Mouse (Mus musculus) limb, embryonic 13.5 days (tissue): ENCODE results near the gene Pnck. TPM values are rescaled to one million over a fixed set of nuclear protein-coding genes. Genes with fewer than 3 reads are reported as not detected.

Source experiments
- ATAC-seq: fragments of 200-750 bp; cut with Nextera tagmentation; 2 replicates; pipeline ENCODE4 v1.8.0; 2017; ENCODE audit warnings: low read depth, moderate number of reproducible peaks, moderate TSS enrichment; ENCODE audit not compliant: low FRiP score
- H3K27ac ChIP-seq: fragments of 300-500 bp; sonication (generic); 2 replicates; pipeline ENCODE4 v1.5.1; 2015; ENCODE audit warnings: inconsistent platforms, mild to moderate bottlenecking, moderate library complexity
- H3K27me3 ChIP-seq: fragments of 300-500 bp; sonication (generic); 2 replicates; pipeline ENCODE4 v1.6.1; 2015; ENCODE audit warnings: mild to moderate bottlenecking, inconsistent platforms
- H3K36me3 ChIP-seq: fragments of 300-500 bp; sonication (generic); 2 replicates; pipeline ENCODE4 v1.6.1; 2015; ENCODE audit warnings: inconsistent platforms, mild to moderate bottlenecking, moderate library complexity
- H3K4me1 ChIP-seq: fragments of 300-500 bp; sonication (generic); 2 replicates; pipeline ENCODE4 v1.6.1; 2015; ENCODE audit warnings: inconsistent platforms
- H3K4me2 ChIP-seq: fragments of 300-500 bp; sonication (generic); replicated peaks from 2 replicates; pipeline ENCODE4 v1.6.1; 2015; ENCODE audit warnings: inconsistent platforms, mild to moderate bottlenecking, moderate library complexity
- H3K4me3 ChIP-seq: fragments of 300-500 bp; sonication (generic); 2 replicates; pipeline ENCODE4 v1.5.1; 2015; ENCODE audit warnings: moderate library complexity, mild to moderate bottlenecking, inconsistent platforms
- H3K9ac ChIP-seq: fragments of 300-500 bp; sonication (generic); 2 replicates; pipeline ENCODE4 v1.6.1; 2015; ENCODE audit warnings: mild to moderate bottlenecking, inconsistent platforms
- H3K9me3 ChIP-seq: fragments of 300-500 bp; sonication (generic); 2 replicates; pipeline ENCODE4 v1.6.1; 2016; ENCODE audit warnings: inconsistent platforms
- WGBS: fragments of 180-500 bp; shearing (Covaris S2); methylation state at CpG from one replicate; pipeline ENCODE4 v1.1.7; 2015; 5-methylcytosine and 5-hydroxymethylcytosine counted together
- polyA plus RNA-seq: library from polyadenylated mRNA; unstranded; fragments of >200 nt; fragmentation: Nextera tagmentation; extraction: Ambion mirVana; gene quantifications from 2 replicates; pipeline ENCODE4 v1.2.1, GENCODE M21; 2015

Gene Pnck
- polyA plus RNA-seq, 1 experiment from 2014 or later, result 21.7 TPM

- H3K4me3 ChIP-seq, result peak overlapping the region; percentile 40
Observed at GRCm38 (mm10) chrX:73637415-73637814, 22.5 kb downstream of the Pnck start.

GRCm38 (mm10) chrX:73635425-73635824, 24.5 kb downstream of the Pnck start:
- H3K36me3 ChIP-seq, result no peaks in the 10 kb centered on the region
- WGBS, result 17% methylated on average over 17 of the region's 19 CpGs
- H3K4me3 ChIP-seq, result peak overlapping the region; percentile 29
- no peak overlapping the region for H3K27ac ChIP-seq
- no peak for ATAC-seq
- peaks cover 77% of the 10 kb centered on the region for H3K27me3 ChIP-seq
- peaks cover 9% of the 10 kb centered on the region for H3K4me1 ChIP-seq
- H3K4me2 ChIP-seq, result peak overlapping the region; percentile 59
- H3K9ac ChIP-seq, result 0 out of 2 replicates have a peak overlapping the region, but pooled peaks have one; percentile 25
- H3K9me3 ChIP-seq, result no peaks in the 10 kb centered on the region

More at GRCm38 (mm10) chrX:73637415-73637814, 22.5 kb downstream of the Pnck start:
- H3K9me3 ChIP-seq, result no peaks in the 10 kb centered on the region
- peaks cover 9% of the 10 kb centered on the region for H3K4me1 ChIP-seq
- H3K27ac ChIP-seq, result no peak overlapping the region
- no peak for ATAC-seq
- H3K27me3 ChIP-seq, result peaks cover 81% of the 10 kb centered on the region
- WGBS, result 14% methylated on average over 19 of the region's 19 CpGs
- H3K9ac ChIP-seq, result no peak overlapping the region; the same call in 1 of the 2 replicates
- H3K36me3 ChIP-seq, result no peaks in the 10 kb centered on the region
- H3K4me2 ChIP-seq, result peak overlapping the region; percentile 70

- Histone ChIP-seq H3K9ac (no peak overlapping the region), H3K4me1 (no peaks in the 10 kb centered on the region), H3K4me2 (no peak overlapping the region), H3K9me3 (no peaks in the 10 kb centered on the region), H3K4me3 (no peak overlapping the region), H3K36me3 (no peaks in the 10 kb centered on the region), H3K27me3 (peaks cover 16% of the 10 kb centered on the region; the same call in 1 of the 2 replicates), H3K27ac (no peak overlapping the region)
- no peak for ATAC-seq
Observed at GRCm38 (mm10) chrX:73626981-73627380, 32.9 kb downstream of the Pnck start.

- Histone ChIP-seq H3K9ac (no peak overlapping the region), H3K36me3 (no peaks in the 10 kb centered on the region), H3K27me3 (peaks cover 13% of the 10 kb centered on the region; the same call in 1 of the 2 replicates), H3K4me3 (no peak overlapping the region), H3K4me1 (no peaks in the 10 kb centered on the region), H3K27ac (no peak overlapping the region), H3K4me2 (no peak overlapping the region), H3K9me3 (no peaks in the 10 kb centered on the region)
- ATAC-seq, result no peak
- WGBS, result 93% methylated on average over 2 of the region's 2 CpGs
Observed at GRCm38 (mm10) chrX:73619890-73620289, 40.0 kb downstream of the Pnck start.

DNA sequence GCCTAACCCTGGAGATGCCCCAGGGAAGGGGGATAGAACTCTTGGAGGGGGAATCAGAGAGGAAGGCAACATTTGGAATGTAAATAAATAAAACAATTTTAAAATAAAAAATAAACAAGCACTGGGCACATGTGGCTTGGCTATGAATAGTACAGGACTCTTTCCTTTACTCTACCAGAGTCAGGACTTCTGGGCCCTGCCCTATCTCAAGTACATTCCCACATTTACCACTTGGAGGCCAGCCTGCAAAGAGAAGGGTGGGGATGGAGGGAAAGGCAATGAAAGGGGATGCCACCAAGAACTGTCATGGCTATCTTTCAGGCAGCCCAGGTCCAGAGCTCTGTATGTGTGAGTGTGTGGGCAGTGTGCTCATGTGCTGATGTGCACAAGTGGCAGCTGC, 40.5 kb downstream of the Pnck start:
- no peaks in the 10 kb centered on the region for H3K9me3 ChIP-seq

GRCm38 (mm10) chrX:73615876-73616275, 44.0 kb downstream of the Pnck start:
- no peak overlapping the region for H3K4me3 ChIP-seq
- H3K9ac ChIP-seq, result no peak overlapping the region
- H3K9me3 ChIP-seq, result no peaks in the 10 kb centered on the region
- H3K4me1 ChIP-seq, result no peaks in the 10 kb centered on the region
- ATAC-seq, result no peak
- 88% methylated on average over 1 of the region's 1 CpGs for WGBS
- peaks cover 13% of the 10 kb centered on the region; the same call in 1 of the 2 replicates for H3K27me3 ChIP-seq
- no peak overlapping the region for H3K27ac ChIP-seq
- no peak overlapping the region for H3K4me2 ChIP-seq
- no peaks in the 10 kb centered on the region for H3K36me3 ChIP-seq

More for the DNA sequence above, 40.5 kb downstream of the Pnck start:
- peaks cover 13% of the 10 kb centered on the region; the same call in 1 of the 2 replicates for H3K27me3 ChIP-seq
- H3K4me2 ChIP-seq, result no peak overlapping the region
- H3K4me3 ChIP-seq, result no peak overlapping the region
- no peak overlapping the region for H3K27ac ChIP-seq
- no peak for ATAC-seq
- no peaks in the 10 kb centered on the region for H3K4me1 ChIP-seq
- no peaks in the 10 kb centered on the region for H3K36me3 ChIP-seq
- no peak overlapping the region for H3K9ac ChIP-seq

DNA sequence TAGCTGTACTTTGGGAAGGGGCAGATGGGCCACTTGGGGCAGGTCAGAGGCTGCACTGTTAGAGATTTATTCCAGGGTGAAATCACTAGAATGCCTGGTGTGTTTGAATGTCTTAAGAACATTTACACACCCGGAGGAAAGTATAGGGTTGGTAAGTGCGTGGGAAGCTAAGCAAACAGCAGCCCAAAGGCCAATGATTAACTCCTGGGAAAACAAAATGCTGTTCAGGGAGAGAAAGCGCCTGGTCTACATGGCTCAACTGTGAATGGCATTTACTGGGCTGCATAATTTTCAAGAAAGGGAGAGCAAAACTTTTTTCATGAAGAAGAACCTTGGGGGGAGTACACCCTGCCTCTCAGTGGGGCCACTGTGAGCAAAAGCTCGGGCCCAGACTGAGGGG, 46.3 kb downstream of the Pnck start:
- Histone ChIP-seq H3K4me2 (no peak overlapping the region), H3K36me3 (no peaks in the 10 kb centered on the region), H3K9me3 (no peaks in the 10 kb centered on the region), H3K9ac (no peak overlapping the region), H3K27ac (no peak overlapping the region), H3K4me3 (no peak overlapping the region), H3K27me3 (peaks cover 13% of the 10 kb centered on the region; the same call in 1 of the 2 replicates), H3K4me1 (no peaks in the 10 kb centered on the region)
- no peak for ATAC-seq
- WGBS, result 72% methylated on average over 4 of the region's 4 CpGs

Other genes starting within 250 kb of the Pnck start
- gene Zfp92, start 249.0 kb downstream of the Pnck start, polyA plus RNA-seq, result 0.27 and 0.37 TPM in 2 replicates
- not detected in 2 replicates for gene Trex2, start 224.8 kb downstream of the Pnck start, polyA plus RNA-seq
- gene Haus7, start 201.1 kb downstream of the Pnck start, polyA plus RNA-seq, result 77.0 and 85.2 TPM in 2 replicates
- gene Bgn, start 176.5 kb downstream of the Pnck start, polyA plus RNA-seq, result 67.7 and 68.8 TPM in 2 replicates
- gene Atp2b3, start 157.0 kb downstream of the Pnck start, polyA plus RNA-seq, result 0.24 and 0.31 TPM in 2 replicates
- gene Dusp9, start 20.7 kb downstream of the Pnck start, polyA plus RNA-seq, result 22.6 and 23.2 TPM in 2 replicates
- gene Slc6a8, start 13.0 kb upstream of the Pnck start, polyA plus RNA-seq, result 8.3 and 8.8 TPM in 2 replicates
- gene Bcap31, start 56.1 kb upstream of the Pnck start, polyA plus RNA-seq, result 211 and 215 TPM in 2 replicates
- gene Abcd1, start 56.5 kb upstream of the Pnck start, polyA plus RNA-seq, result 16.1 and 17.1 TPM in 2 replicates
- 0.37 and 0.48 TPM in 2 replicates for gene Plxnb3, start 97.0 kb upstream of the Pnck start, polyA plus RNA-seq
- gene Srpk3, start 114.3 kb upstream of the Pnck start, polyA plus RNA-seq, result 23.8 and 25.7 TPM in 2 replicates
- 200 and 206 TPM in 2 replicates for gene Idh3g, start 126.8 kb upstream of the Pnck start, polyA plus RNA-seq
- 182 TPM in 2 replicates for gene Ssr4, start 126.9 kb upstream of the Pnck start, polyA plus RNA-seq
- 1.2 and 1.6 TPM in 2 replicates for gene Pdzd4, start 164.9 kb upstream of the Pnck start, polyA plus RNA-seq
- 0.05 and 0.13 TPM in 2 replicates for gene Avpr2, start 232.0 kb upstream of the Pnck start, polyA plus RNA-seq
- 2.0 and 2.6 TPM in 2 replicates for gene L1cam, start 236.0 kb upstream of the Pnck start, polyA plus RNA-seq